Mouse (Mus musculus): ENCODE results near the gene Orm1.

DNA sequence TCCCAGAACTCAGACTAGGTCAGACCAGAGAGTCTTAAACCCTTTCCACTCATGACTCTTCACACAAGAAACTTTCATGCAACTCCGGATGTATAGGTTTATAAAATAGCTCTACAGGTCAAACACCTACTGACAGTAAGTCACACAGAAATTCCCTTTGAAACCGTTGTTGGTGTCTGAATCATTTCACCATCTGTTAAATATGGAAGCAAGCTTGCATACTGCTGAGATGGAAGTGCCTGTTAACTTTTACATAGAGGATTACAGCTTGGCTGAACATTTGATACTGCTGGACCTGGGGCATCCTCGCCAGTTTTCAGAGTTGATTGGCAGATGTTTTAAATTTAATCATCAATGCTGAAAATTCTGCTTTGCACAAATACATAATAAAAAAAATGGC lies 48.1 kb upstream of the Orm1 start:
- TF ChIP-seq IRF4 (IDR thresholded peaks at IDR 0.05; ENCODE audit: low read depth, low read length) (no peak), CTCF (conservative IDR thresholded peaks at IDR 0.05 in 1 of 2, IDR thresholded peaks at IDR 0.05 in 1 of 2; ENCODE audit: low read depth in 2 of 2, low read length in 2 of 2) (no peak), USF2 (conservative IDR thresholded peaks at IDR 0.05; ENCODE audit: low read depth, low read length) (no peak), RAD21 (IDR thresholded peaks at IDR 0.05; ENCODE audit: low read depth, low read length) (no peak)

Measured in CH12.LX (cell line).